Mouse (Mus musculus) c-Kit-positive CD71-negative TER-119-negative erythroid progenitor cells, embryonic 14.5 days (primary cell): ENCODE results near the gene Spata5.

ENCODE experiments used
- DNase-seq: peaks from one replicate; pipeline ENCODE4 v3.0.0-alpha.2; 2013; ENCODE audit warnings: low read depth

The Spata5 gene

DNA sequence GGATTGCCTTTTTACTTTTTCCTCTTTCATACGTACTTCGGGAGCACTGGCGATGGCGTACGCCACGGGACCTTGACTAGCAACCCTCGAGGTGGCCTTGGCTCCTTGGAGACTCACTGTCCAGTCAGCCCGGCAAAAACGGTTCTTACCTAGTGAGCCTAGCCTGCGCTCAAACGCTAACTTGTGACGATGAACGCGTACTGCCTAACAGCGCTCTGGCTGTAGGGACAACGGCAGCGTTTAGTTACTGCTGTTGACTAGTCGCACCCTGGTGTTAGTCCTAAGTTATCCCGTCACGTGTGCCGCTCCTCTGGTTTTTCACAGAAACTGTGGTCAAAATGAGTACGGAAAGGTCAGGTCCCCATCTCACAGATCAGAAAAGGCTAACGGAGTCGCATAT, 945 bp downstream of the Spata5 start:
- DNase-seq: no peak

DNA sequence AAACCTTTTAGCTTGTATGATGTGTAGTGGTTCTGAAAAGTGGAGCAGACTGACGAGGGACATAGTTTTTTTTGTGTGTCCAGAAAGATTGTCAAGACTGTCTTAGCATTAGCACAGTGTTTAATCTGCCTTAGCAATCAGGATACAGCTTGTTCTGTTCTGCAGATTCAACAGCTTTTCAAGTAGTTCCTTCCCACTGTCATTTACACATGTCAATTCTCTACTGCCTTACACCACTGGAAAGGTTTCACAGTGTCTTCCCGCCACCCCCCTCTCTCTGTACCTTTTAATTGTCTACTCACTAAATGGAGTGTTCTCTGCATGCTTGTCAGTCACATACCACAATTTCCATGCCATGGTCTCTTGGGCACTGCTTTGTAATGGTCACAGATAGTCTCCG, 1.5 kb downstream of the Spata5 start:
- no peak for DNase-seq

DNA sequence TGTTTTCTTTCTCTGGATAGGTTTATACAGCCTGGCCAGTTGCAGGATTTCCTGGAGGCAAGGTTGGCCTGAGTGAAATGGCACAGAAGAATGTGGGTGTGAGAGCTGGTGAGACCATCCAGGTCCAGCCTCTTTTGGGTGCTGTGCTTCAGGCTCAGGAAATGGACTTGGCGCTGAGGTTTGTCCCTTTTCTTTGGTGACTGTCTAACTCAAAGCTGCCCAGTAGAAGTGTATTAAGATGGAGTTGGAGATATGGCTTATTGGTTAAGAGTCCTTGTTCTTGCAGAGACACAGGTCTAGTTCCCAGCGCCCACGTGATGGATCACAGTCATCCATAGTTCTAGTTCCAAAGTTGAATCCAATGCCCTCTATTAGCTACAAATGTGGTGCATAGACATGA, 6.4 kb downstream of the Spata5 start:
- DNase-seq: no peak

DNA sequence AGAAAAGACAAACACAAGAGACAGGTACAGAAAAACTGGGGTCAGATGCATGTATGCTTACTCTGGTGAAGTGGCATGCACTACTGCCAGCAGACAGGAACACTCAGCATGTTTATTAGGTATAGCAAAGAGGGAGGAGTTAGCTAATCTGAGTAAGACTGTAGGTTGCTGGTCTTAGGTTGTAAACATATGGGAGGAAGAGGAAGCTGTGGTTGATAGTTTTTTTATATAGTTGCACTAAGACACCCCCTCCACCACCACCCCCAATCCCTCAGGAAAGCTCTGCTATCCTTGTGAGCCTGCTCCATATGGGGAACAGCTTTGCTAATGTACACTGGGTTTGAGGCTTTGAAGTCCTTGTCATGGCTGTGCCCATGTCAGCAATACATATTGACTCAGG, 10.7 kb downstream of the Spata5 start:
- no peak for DNase-seq

DNA sequence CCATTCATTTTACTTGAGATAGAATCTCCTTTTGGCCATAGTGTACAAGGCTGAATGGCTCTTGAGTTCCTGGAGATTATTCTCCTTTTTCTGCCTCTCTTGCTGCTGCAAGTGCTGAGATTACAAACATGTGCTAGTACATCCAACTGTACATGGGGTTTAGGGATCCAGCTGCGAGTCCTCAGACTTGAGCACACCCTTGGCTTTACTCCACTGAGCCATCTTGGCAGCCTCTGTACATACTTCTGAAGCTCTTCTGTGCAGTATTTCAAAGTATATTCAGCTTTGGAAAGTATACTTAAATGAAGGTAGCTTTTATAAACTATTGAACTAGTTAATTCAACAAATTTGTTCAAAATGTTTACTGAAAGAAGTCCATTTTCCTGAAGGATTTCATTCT, 20.1 kb downstream of the Spata5 start:
- no peak for DNase-seq

DNA sequence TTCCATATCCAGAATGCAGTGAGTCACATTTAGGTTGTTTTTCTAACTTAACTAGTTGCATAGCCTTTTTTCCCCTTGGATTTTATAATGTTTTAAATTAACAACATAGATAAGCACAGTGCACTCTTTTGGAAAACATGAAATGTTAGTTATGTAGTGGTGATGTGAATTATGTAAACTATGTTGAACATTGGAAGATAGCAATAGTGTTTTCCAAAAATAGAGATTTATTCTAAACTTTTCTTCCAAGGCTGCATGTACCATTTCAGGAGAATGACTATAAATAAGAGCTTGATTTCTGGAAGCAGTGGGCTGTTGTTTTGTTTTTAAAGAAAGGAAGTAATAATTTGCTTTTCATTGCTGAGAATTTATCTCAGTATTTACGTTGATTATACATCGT, 23.7 kb downstream of the Spata5 start:
- no peak for DNase-seq

DNA sequence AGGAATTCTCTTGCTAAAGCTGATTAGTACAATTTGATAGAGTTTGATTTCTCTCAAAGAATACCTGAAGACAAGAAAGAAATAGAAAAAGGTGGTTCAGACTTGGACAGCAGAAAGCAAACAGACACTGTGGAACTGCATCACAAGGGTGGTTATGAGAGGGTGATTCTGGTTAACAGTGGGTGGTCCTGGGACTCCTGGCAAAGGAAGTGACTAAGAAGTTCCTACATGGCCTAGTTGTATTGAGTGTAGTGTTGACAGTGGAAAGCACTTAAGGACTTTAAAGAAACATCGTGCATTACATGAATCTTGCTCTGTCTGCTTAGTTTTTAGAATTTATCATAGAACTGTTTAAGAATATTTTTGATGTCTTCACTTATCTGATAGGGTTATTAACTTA, 36.3 kb downstream of the Spata5 start:
- no peak for DNase-seq

DNA sequence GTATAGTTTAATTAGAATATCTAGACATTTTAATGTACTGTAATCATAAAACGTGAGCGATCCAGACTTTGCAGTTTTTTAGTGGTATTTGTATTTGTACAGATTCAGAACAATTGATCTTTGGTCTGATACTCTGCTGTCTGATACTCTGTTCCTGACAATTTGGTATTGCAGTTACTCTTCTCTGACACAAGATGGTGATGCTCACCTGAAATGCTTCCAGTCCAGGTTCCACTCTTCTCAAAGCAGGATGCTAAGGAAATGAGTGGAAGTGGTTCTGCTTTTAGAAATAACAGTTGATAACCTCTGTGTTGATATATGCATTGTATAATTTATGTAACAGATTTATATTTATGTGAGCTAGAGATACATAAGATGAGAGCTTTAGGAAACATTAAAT, 48.5 kb downstream of the Spata5 start:
- no peak for DNase-seq

DNA sequence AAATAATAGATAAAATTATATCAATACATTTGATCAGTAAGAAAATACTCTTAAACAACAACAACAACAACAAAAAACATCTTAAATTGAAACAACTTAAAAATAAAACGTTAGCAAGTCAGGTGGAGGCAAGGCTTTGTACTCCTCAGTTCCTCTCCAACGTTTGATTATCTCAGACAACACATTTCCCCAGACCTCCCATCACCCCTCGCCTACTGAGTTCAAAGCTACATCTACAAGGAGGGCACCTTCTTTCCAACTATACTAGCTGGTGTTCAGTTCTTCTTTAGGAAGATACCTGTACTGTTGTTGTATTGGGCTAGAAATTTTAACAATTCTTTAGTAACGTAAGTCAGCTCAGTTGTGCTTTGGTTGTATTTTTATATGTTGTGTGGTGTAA, 49.7 kb downstream of the Spata5 start:
- no peak for DNase-seq

DNA sequence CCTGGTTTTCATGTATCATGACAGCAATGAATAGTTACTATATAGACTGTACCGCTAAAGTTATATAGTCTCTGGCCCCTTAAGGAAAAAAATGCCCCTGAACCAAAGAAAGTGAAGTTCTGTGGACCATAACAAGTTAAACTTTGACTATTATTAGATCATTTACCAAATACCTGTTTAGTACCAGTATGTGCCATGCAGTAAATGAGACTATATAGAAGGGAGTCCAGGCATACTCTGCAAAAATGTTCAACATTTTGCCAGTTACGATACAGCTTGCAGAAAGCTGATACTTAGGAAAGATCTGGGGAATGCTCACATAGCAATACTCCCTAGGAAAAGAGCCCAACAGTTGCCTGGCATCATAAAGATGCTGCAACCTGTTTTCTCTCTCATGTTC, 51.2 kb downstream of the Spata5 start:
- DNase-seq: no peak

DNA sequence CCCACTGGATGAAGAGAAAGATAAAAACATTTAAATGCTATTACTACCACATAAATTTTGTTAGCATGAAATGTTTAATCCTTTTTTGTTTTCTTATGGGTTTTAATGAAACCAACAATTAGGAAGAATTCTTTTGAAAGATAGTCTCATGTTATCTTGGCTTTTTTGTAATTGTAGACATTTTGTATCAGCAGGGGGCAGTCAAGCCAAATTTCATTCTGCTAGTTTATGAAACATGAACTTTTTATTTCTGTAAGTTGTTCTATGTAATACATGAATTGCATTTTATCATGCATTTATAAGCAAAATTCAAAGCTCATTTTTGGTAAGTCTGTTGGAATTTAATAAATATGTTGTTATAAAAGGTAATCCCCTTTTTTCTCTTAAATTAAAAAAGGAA, 52.8 kb downstream of the Spata5 start:
- DNase-seq: no peak

DNA sequence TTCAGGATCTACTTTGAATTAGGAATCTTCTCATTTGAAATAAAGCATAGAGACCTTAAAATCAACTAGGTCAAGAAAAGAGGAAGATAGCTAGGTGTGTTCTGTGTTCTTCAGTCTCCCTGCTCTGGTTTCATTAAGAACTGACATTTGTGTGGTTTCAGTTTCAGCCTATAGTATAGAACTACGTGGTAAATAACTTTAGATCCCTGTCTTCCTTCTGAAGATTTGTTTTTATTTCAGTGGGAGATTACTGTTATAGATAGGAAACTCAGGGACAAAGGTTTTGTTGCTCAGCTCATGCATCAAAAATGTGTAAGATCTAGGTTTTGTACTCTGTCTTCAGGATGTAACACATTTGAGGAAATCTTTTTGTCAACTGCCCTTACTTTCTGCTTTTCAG, 56.8 kb downstream of the Spata5 start:
- DNase-seq: no peak

DNA sequence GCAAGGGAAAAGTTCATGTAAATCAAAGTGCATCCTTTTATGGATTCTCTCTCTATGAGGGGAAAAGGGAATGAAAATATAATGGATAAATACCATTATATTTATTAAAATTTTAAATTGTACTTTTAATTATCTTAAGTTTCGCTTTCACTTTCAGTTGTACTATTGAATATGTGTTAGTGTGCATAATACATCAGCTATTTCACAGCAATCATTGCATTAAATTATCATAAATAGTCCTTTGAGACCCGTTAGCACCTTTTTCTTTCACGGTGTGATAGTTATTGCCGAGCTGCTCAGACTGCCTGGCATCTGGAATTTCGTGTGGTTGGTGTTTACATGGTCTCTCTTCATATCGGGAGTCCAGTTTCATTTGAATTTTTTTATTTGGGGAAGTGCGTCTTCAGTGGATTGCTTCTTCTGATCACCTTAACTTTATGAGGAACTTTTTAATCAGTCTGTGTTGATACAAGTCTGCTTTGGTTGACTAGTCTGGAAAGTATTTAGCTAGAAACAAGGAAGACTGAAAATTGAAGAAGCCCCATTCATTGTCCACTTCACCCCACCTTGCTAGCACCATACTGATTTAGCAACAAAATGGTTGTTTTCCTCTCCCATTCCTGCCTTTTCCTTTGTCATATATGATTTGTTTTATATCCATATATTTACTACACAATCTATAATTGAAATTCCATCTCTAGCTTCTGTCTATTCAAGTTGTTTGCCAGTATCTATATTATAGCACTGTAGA, 57.9 kb downstream of the Spata5 start:
- DNase-seq: no peak

DNA sequence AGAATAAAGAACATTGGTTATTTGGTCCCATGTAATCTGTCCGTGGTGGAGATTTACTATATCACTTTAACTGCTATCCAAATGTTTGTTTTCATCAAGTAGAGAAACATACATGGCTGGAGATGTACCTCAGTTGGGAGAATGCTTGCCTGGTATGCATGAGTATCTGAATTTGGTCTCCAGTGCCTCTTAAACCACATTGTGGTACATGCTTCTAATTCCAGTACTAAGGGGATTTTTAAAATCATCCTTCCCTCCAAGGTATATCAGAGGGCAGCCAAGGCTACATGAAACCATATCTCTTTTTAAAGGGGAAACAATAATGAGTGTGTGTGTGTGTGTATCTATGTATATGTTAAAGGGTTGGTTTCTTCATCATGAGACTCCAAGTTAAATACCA, 60.1 kb downstream of the Spata5 start:
- DNase-seq: no peak

DNA sequence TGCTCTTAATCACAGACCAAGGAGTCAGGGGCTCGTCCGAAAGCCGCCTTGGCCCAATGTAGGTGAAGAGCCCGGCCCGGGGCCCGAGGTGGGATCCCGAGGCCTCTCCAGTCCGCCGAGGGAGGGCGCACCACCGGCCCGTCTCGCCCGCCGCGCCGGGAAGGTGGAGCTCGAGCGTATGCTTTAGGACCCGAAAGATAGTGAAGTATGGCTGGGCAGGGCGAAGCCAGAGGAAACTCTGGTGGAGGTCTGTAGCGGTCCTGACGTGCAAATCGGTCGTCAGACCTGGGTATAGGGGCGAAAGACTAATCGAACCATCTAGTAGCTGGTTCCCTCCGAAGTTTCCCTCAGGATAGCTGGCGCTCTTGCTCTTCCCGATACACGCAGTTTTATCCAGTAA, 61.6 kb downstream of the Spata5 start:
- no peak for DNase-seq

DNA sequence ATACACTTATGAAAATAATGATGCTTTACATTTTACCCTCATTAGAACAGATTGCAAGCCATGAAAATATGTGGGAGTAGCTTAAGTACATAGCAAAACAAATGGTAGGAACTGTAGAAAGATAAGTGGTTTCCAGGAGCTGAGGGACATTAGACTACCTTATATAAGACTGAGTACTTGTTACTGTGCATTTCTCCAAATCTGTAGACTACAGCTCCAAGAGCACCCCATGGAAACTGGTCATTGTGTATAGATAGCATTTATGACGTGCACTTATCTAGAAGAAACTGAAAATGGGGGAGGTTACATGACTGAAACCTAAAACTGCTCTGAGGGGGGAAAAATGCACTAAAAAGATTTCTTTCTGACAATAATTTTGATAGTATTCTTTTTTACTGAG, 63.0 kb downstream of the Spata5 start:
- DNase-seq: no peak

DNA sequence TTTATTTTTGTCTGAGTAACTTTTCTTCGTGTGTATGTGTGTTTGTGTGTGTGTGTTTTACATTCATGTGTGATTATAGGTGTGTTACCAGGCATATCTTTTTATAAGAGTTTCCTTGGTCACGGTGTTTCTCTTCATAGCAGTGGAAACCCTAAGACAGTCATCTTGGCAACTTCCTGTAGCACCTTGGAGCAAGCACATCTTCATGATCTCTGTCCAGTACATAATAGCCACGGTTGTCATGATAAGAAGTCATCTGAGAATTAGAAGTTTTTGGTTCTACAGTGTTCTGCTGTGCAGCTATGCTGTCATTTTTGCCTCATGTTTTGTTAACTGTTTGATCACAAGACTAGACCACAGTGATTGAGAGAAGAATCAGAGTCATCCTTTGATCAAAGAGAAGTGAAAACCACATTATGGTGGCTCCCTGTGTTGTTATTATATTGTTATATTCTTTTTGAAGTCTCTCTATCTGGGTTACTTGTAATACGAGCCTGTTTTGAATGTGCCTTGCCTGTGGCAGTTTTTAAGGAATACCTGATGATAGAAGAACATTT, 64.1 kb downstream of the Spata5 start:
- no peak for DNase-seq

DNA sequence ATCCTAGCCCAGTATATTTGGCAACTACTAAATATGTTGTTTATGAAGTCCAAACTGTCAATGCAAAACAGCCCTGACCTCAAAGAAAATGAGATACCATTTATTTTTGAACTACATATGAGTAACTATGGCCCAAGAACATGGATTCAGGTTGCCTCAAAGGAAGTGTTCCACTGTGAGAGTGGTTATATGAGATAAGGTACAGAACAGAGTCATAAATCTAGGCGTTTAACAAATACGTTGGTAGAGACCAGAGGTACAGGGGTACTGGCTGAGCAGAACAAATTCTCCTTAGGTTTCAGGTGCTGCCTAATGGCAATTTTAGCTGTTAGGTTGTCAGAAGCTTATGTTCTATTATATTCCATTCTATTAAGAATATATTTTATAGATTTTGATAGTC, 67.9 kb downstream of the Spata5 start:
- DNase-seq: no peak

DNA sequence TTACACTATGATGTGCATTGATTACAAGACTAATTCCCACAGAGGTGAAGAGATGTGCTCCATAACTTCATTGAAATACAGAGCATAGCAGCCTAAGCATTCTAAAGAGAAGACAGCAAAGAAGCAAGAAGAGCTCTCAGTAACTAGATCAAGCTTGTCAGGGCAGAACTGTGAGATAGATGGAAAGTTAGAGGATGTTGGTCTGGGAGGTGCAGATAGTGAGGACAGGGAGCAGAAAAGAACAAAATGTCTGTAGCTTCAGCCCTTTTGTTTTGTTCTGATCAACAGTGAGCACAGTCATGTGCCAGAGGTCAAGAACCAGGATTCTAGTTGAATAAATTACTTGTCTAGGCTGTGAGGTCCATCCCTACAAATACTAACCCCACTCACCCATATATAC, 68.5 kb downstream of the Spata5 start:
- no peak for DNase-seq

DNA sequence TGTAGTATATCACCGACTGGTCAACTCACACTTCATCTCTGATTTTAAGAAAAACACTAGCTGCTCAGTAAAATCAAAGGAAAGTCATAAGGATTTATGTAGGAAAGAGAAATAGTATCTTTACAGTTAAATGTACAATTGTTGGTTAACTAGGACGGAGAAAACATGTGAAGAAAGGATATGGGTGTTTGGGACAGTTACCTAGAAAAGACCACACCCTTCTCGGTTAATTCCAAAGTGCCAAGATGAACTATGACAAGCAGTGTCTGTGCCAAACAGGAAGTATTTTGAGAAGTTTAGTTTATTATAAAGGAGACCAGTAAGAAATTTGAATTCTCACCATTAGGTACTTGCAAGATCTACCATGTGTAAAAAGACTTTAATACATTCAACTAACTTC, 70.3 kb downstream of the Spata5 start:
- DNase-seq: no peak

DNA sequence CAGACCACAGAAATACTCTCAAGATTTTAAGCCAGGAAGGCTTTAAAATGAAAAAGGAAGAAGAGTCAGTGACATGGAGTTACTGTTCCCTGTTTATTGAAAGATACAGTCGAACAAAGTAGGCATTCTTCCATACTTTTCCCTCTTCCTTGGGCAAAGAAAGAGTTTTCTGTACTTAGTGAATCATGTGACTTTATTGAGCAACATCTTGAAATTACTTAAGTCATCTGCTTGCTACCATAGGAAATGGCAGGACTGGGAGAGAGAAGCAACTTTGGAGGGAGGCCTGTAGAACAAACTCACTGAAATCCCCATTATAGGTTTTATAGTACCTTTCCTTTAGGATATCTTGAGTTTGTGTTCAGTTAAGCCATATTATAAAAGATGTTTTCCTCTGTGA, 81.2 kb downstream of the Spata5 start:
- DNase-seq: no peak

DNA sequence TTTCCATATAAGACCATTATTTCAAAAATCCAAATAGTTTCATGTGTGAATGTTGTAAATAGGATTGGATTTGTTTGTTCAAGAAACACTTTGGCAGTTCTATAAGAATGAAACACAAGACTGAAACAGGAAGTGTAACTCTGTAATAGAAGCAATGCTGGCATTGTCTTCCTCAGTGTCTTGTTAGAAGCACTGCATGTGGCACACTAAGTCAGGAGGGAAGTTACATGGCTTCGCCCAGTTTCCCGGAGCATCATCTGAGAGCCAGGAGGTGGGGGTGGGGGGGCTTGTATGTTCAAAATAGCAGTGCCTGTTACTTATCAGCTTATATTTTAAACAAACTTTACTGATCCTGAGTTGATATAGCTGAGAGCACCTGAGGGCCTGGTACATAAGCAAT, 82.9 kb downstream of the Spata5 start:
- DNase-seq: no peak

DNA sequence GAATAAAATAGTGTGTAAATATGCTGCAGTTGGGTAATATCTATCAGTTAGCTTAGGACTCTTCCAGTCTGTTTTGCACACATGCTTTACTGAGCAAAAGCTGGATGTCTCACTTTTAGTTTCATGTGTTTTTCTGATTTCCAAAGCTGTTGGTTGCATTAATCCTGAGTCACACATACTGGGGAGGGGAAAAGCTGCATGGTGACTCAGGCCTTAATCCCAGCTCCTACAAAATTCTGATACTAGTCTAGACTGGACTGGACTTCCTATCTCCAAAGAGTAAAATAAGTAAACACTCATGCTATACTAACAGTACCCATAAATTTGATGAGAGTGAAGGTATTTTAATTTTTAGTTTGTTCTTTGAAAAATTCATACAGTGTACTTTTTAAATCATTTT, 84.2 kb downstream of the Spata5 start:
- DNase-seq: no peak
